Mouse (Mus musculus) layer of hippocampus, adult 8-10 months (tissue): ENCODE measurements around the gene Rxra. TPM values are rescaled to one million over a fixed set of nuclear protein-coding genes. Genes with fewer than 3 reads are reported as not detected.

Source experiments
- DNase-seq, 2 experiments: peaks; one replicate each; pipeline ENCODE4 v3.0.0; 2022; ENCODE audit warnings: low spot score in 2 of 2
- total RNA-seq, 4 experiments: library from RNA; stranded (reverse); gene quantifications; 2 replicates each; pipeline ENCODE4 v1.2.4; 2022

The Rxra gene
- total RNA-seq, 4 experiments from 2014 or later = 31.6 to 33.9 (median 32.9) TPM

GRCm38 (mm10) chr2:27667677-27668076, 8.6 kb upstream of the Rxra start:
- no peak for DNase-seq

GRCm38 (mm10) chr2:27670746-27671145, 5.5 kb upstream of the Rxra start:
- DNase-seq = no peak

GRCm38 (mm10) chr2:27671633-27672091, 4.6 kb upstream of the Rxra start:
- no peak for DNase-seq

GRCm38 (mm10) chr2:27676478-27677325, 462 bp downstream of the Rxra start:
- DNase-seq = peak in 1 of 2 experiments; percentile 32

GRCm38 (mm10) chr2:27677411-27678310, 1.4 kb downstream of the Rxra start:
- DNase-seq = no peak

- no peak for DNase-seq
Measured at GRCm38 (mm10) chr2:27678331-27678730, 2.1 kb downstream of the Rxra start.

- no peak for DNase-seq
Measured at GRCm38 (mm10) chr2:27678836-27679480, 2.7 kb downstream of the Rxra start.

GRCm38 (mm10) chr2:27679621-27680025, 3.4 kb downstream of the Rxra start:
- DNase-seq = no peak

GRCm38 (mm10) chr2:27680058-27680457, 3.8 kb downstream of the Rxra start:
- no peak for DNase-seq

- no peak for DNase-seq
Measured at GRCm38 (mm10) chr2:27680595-27680994, 4.4 kb downstream of the Rxra start.

- DNase-seq = no peak
Measured at GRCm38 (mm10) chr2:27681426-27681825, 5.2 kb downstream of the Rxra start.

GRCm38 (mm10) chr2:27682096-27682495, 5.9 kb downstream of the Rxra start:
- DNase-seq = no peak

GRCm38 (mm10) chr2:27684017-27684657, 7.9 kb downstream of the Rxra start:
- DNase-seq = no peak

GRCm38 (mm10) chr2:27685917-27686316, 9.7 kb downstream of the Rxra start:
- DNase-seq = no peak

- DNase-seq = no peak
Measured at GRCm38 (mm10) chr2:27686335-27686734, 10.1 kb downstream of the Rxra start.

- DNase-seq = no peak
Measured at GRCm38 (mm10) chr2:27687041-27687440, 10.8 kb downstream of the Rxra start.

- DNase-seq = no peak
Measured at GRCm38 (mm10) chr2:27687973-27688372, 11.7 kb downstream of the Rxra start.

- DNase-seq = no peak
Measured at GRCm38 (mm10) chr2:27690714-27691113, 14.5 kb downstream of the Rxra start.

GRCm38 (mm10) chr2:27691139-27691720, 15.0 kb downstream of the Rxra start:
- DNase-seq = no peak

- DNase-seq = no peak
Measured at GRCm38 (mm10) chr2:27692608-27693007, 16.4 kb downstream of the Rxra start.

GRCm38 (mm10) chr2:27693684-27694083, 17.4 kb downstream of the Rxra start:
- DNase-seq = no peak
